Mouse (Mus musculus) kidney, postnatal 36 days (tissue): Measurements from ENCODE around the gene Zp1.

Experiments used
- DNase-seq, 2 experiments: peaks; one replicate each; pipeline ENCODE4 v3.0.0; 2021 to 2022; ENCODE audit warnings: mixed read lengths in 2 of 2

The Zp1 gene

GRCm38 (mm10) chr19:10920532-10920931, at the start of gene Zp1:
TSS of gene Zp1 (minus strand) at chr19:10920632.
- no peak for DNase-seq

GRCm38 (mm10) chr19:10968578-10968977, 48.1 kb upstream of the Zp1 start:
- peak in 1 of 2 experiments; percentile 33 for DNase-seq

GRCm38 (mm10) chr19:10965721-10966120, 45.3 kb upstream of the Zp1 start:
- no peak for DNase-seq

GRCm38 (mm10) chr19:10959978-10960346, 39.5 kb upstream of the Zp1 start:
- DNase-seq, result no peak

- DNase-seq, result peak; percentile 55 to 73
These were observed 38.9 kb upstream of the Zp1 start for GRCm38 (mm10) chr19:10959085-10959977.

GRCm38 (mm10) chr19:10952021-10952939, 31.8 kb upstream of the Zp1 start:
- DNase-seq, result peak; percentile 22 to 43

- no peak for DNase-seq
These were observed 29.1 kb upstream of the Zp1 start for GRCm38 (mm10) chr19:10949558-10949957.

GRCm38 (mm10) chr19:10949112-10949511, 28.7 kb upstream of the Zp1 start, which contains the start of gene Ccdc86:
TSS of gene Ccdc86 (minus strand) at chr19:10949266.
- DNase-seq, result peak; percentile 98 to 99

- peak in 1 of 2 experiments; percentile 14 for DNase-seq
These were observed 28.0 kb upstream of the Zp1 start for GRCm38 (mm10) chr19:10948416-10948815.

GRCm38 (mm10) chr19:10947219-10947618, 26.8 kb upstream of the Zp1 start:
- DNase-seq, result no peak

- DNase-seq, result no peak
These were observed 26.1 kb upstream of the Zp1 start for GRCm38 (mm10) chr19:10946506-10946905.

GRCm38 (mm10) chr19:10943955-10944354, 23.5 kb upstream of the Zp1 start:
- DNase-seq, result no peak

- DNase-seq, result peak in 1 of 2 experiments; percentile 19
These were observed 20.5 kb upstream of the Zp1 start for GRCm38 (mm10) chr19:10940801-10941457.

- DNase-seq, result peak; percentile 69 to 90
These were observed 19.8 kb upstream of the Zp1 start for GRCm38 (mm10) chr19:10940097-10940800.

- no peak for DNase-seq
These were observed 18.3 kb upstream of the Zp1 start for GRCm38 (mm10) chr19:10938771-10939170.

GRCm38 (mm10) chr19:10937110-10937563, 16.7 kb upstream of the Zp1 start, which contains the start of gene Ptgdr2:
TSS of gene Ptgdr2 (plus strand) at chr19:10937160.
- no peak for DNase-seq

GRCm38 (mm10) chr19:10936077-10936476, 15.6 kb upstream of the Zp1 start:
- no peak for DNase-seq

- no peak for DNase-seq
These were observed 14.6 kb upstream of the Zp1 start for GRCm38 (mm10) chr19:10935029-10935428.

GRCm38 (mm10) chr19:10930641-10931040, 10.2 kb upstream of the Zp1 start:
- no peak for DNase-seq

GRCm38 (mm10) chr19:10926666-10927065, 6.2 kb upstream of the Zp1 start:
- DNase-seq, result no peak

GRCm38 (mm10) chr19:10926123-10926621, 5.7 kb upstream of the Zp1 start:
- DNase-seq, result peak; percentile 48 to 54

GRCm38 (mm10) chr19:10924220-10924619, 3.8 kb upstream of the Zp1 start:
- no peak for DNase-seq
